Comparison of ENCODE assay signal across 8 mouse cellular contexts in genomic region chr19:58118141-58118835, GRCm38 (mm10).
A peak's percentile ranks its signal among the peaks of the same experiment; 100 is the strongest.
DNase-seq lines count a peak whose midpoint lies in the region; ATAC-seq and TF ChIP-seq lines count a peak whose summit lies in the region.

No protein-coding gene starts in this region.

- no peak overlapping the region for H3K4me2 ChIP-seq in intestine, postnatal 0 days (replicated peaks; ENCODE audit: low read depth)
- H3K4me2 ChIP-seq in intestine, embryonic 15.5 days (replicated peaks) = no peak overlapping the region

- ATAC-seq in intestine, postnatal 0 days = no peak
- no peak for ATAC-seq in intestine, embryonic 15.5 days

- WGBS in intestine, postnatal 0 days = 85% methylated on average over 19 of the region's 19 CpGs
- 86% methylated on average over 19 of the region's 19 CpGs for WGBS in intestine, embryonic 15.5 days

- no peaks in the 10 kb centered on the region for H3K4me1 ChIP-seq in intestine, postnatal 0 days (replicated peaks; ENCODE audit: control insufficient read depth, insufficient read depth, low read length)
- peaks cover 5% of the 10 kb centered on the region; the same call in 1 of the 2 replicates for H3K4me1 ChIP-seq in intestine, embryonic 15.5 days (replicated peaks)
- peaks cover 2% of the 10 kb centered on the region for H3K4me1 ChIP-seq in cortical plate, adult 2 months (ENCODE audit: control insufficient read depth, insufficient read depth, low read length)

- H3K27me3 ChIP-seq in intestine, postnatal 0 days (replicated peaks; ENCODE audit: control insufficient read depth, insufficient read depth, low read length) = no peaks in the 10 kb centered on the region
- H3K27me3 ChIP-seq in intestine, embryonic 15.5 days (replicated peaks) = no peaks in the 10 kb centered on the region

- no peak for TF ChIP-seq POLR2A in cortical plate, adult 2 months (IDR thresholded peaks at IDR 0.05; ENCODE audit: extremely low read depth, insufficient read depth, low read length)

- H3K27ac ChIP-seq in intestine, postnatal 0 days (ENCODE audit: low read depth, low read length) = no peak overlapping the region
- no peak overlapping the region for H3K27ac ChIP-seq in intestine, embryonic 15.5 days
- no peak overlapping the region for H3K27ac ChIP-seq in cortical plate, adult 2 months (ENCODE audit: insufficient read depth, low read length)

- peak; percentile 37; the same call in 1 of the 2 replicates for TF ChIP-seq CTCF in intestine, postnatal 0 days (IDR thresholded peaks at IDR 0.05; ENCODE audit: low read depth)
- TF ChIP-seq CTCF in cortical plate, adult 2 months (IDR thresholded peaks at IDR 0.05; ENCODE audit: extremely low read depth, insufficient read depth, low read length) = 0 out of 2 replicates have a peak, but pooled peaks have one; percentile 1

- H3K4me3 ChIP-seq in intestine, postnatal 0 days (ENCODE audit: low read depth, low read length) = no peak overlapping the region
- no peak overlapping the region for H3K4me3 ChIP-seq in intestine, embryonic 15.5 days (replicated peaks)
- no peak overlapping the region for H3K4me3 ChIP-seq in cortical plate, adult 2 months (ENCODE audit: insufficient read depth, low read length)

- H3K36me3 ChIP-seq in intestine, postnatal 0 days (ENCODE audit: control insufficient read depth, insufficient read depth) = no peaks in the 10 kb centered on the region
- no peaks in the 10 kb centered on the region for H3K36me3 ChIP-seq in intestine, embryonic 15.5 days

- no peak overlapping the region for H3K9ac ChIP-seq in intestine, postnatal 0 days (ENCODE audit: low read depth, low read length)
- H3K9ac ChIP-seq in intestine, embryonic 15.5 days = no peak overlapping the region

- no peaks in the 10 kb centered on the region for H3K9me3 ChIP-seq in intestine, postnatal 0 days (ENCODE audit: control insufficient read depth)
- no peaks in the 10 kb centered on the region for H3K9me3 ChIP-seq in intestine, embryonic 15.5 days

- peak; percentile 83 for DNase-seq in Muller cell, postnatal 12 days (ENCODE audit: inconsistent ontology term)
- DNase-seq in layer of hippocampus, adult 8-10 months (ENCODE audit: low spot score in 2 of 2) = peak; percentile 51 to 65
- peak; percentile 71 for DNase-seq in right cerebral cortex, postnatal 14 days
- DNase-seq in spleen, adult 12 weeks (ENCODE audit: low spot score) = no peak
- no peak for DNase-seq in kidney, adult 8-10 months

Comparison
In these comparisons a context has a peak if more than half of its experiments do, and no peak if none do; other contexts are left out.
1. DNase-seq: peak in Muller cell, postnatal 12 days (single experiment), layer of hippocampus, adult 8-10 months (2 of 2) and right cerebral cortex, postnatal 14 days (single experiment); none in spleen, adult 12 weeks (single experiment) and kidney, adult 8-10 months (0 of 2).